9 mouse cellular contexts compared by ENCODE assay signal in the genomic region with DNA sequence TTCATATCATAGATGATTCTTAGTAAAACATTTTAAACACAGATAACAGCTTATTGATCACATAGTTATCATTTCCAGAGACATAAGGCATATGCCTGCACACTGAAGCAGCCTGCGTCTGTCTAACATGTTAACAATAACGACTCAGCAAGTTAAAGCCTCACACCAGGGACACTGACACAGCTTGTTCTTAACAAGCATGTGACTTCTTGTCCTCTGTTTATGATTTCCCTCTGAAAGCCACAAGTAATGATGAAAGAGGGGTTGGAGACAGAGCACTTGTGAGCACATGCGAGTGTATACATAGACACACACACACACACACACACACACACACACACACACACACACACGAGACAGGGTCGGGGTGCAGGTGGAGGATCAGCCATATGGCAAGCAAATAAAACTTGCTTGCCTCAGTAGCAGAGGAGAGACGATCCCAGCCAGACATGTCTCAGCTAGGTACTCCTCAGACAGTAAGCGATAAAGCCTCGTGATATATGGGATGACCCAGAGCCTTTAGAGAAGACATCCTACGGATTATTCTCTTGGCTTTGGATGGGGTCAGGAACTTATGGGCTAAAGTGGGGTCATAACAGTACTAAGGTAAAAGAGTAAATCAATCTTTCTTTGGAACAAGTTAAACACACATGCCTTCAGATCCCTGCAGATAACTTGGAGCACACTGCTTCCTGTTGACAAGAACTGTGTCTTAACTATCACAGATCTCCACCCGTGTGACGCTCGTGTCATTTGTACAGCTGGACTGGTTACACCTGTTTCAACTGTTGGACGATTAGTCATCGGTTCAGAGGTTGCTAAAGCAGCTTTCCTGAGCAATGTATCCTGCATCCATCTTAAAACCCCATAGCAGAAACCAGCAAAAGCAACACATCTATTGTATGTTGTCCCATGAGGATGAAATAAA. TPM values are rescaled to one million over a fixed set of nuclear protein-coding genes. Genes with fewer than 3 reads are reported as not detected.
DNase-seq lines count a peak whose midpoint lies in the region; ATAC-seq and TF ChIP-seq lines count a peak whose summit lies in the region.
"Had no signal": no experiment of that assay in that cellular context is flagged by ENCODE, and none has a peak within 500 bp of the region (broad histone marks: within the 10 kb centered on the region; RNA-seq: fewer than 3 reads in every experiment).

No protein-coding gene starts in this region.

- H3K9ac ChIP-seq in intestine, embryonic 16.5 days (ENCODE audit: low read depth, low read length), result no peak overlapping the region

- H3K4me3 ChIP-seq in thymus, adult 2 months (ENCODE audit: control insufficient read depth, insufficient read depth, low read length), result no peak overlapping the region
- no peak overlapping the region for H3K4me3 ChIP-seq in intestine, embryonic 16.5 days (ENCODE audit: low read length)
- H3K4me3 ChIP-seq in olfactory bulb, adult 2 months (ENCODE audit: insufficient read depth, low read depth, low read length), result no peak overlapping the region
- no peak overlapping the region for H3K4me3 ChIP-seq in layer of hippocampus, adult 2 months
- H3K4me3 ChIP-seq: heart, adult 2 months had no signal

- H3K36me3 ChIP-seq in thymus, adult 2 months (ENCODE audit: control insufficient read depth, insufficient read depth, low read length), result no peaks in the 10 kb centered on the region
- no peaks in the 10 kb centered on the region for H3K36me3 ChIP-seq in intestine, embryonic 16.5 days (ENCODE audit: control insufficient read depth, insufficient read depth, low read length)

- H3K4me2 ChIP-seq in intestine, embryonic 16.5 days (ENCODE audit: low read depth, low read length), result no peak overlapping the region

- no peak for TF ChIP-seq CTCF in thymus, adult 2 months (IDR thresholded peaks at IDR 0.05; ENCODE audit: borderline replicate concordance, control insufficient read depth, extremely low read depth, insufficient read depth, low read length, poor library complexity)
- no peak for TF ChIP-seq CTCF in olfactory bulb, adult 2 months (IDR thresholded peaks at IDR 0.05; ENCODE audit: insufficient read depth, low read depth, low read length)
- no peak for TF ChIP-seq CTCF in layer of hippocampus, adult 2 months (conservative IDR thresholded peaks at IDR 0.05)

- H3K27ac ChIP-seq in thymus, adult 2 months (ENCODE audit: control insufficient read depth, insufficient read depth, low read length), result no peak overlapping the region
- peak overlapping the region; percentile 0; the same call in 1 of the 2 replicates for H3K27ac ChIP-seq in intestine, embryonic 16.5 days (ENCODE audit: low read length)
- H3K27ac ChIP-seq in olfactory bulb, adult 2 months (ENCODE audit: insufficient read depth, low read depth, low read length), result peak overlapping the region; percentile 21; the same call in 1 of the 2 replicates
- no peak overlapping the region for H3K27ac ChIP-seq in layer of hippocampus, adult 2 months
- H3K27ac ChIP-seq: heart, adult 2 months had no signal

- 27% methylated on average over 14 of the region's 14 CpGs for WGBS in thymus, adult 2 months
- WGBS in intestine, embryonic 16.5 days, result 28% methylated on average over 14 of the region's 14 CpGs
- WGBS in olfactory bulb, adult 2 months, result 85% methylated on average over 14 of the region's 14 CpGs

- ATAC-seq in intestine, embryonic 16.5 days, result peak; percentile 88

- H3K9me3 ChIP-seq in intestine, embryonic 16.5 days (ENCODE audit: control insufficient read depth, low read length), result no peaks in the 10 kb centered on the region

- no peak for TF ChIP-seq POLR2A in thymus, adult 2 months (IDR thresholded peaks at IDR 0.05; ENCODE audit: control insufficient read depth, extremely low read depth, insufficient read depth, low read length, poor library complexity)
- TF ChIP-seq POLR2A in olfactory bulb, adult 2 months (IDR thresholded peaks at IDR 0.05; ENCODE audit: insufficient read depth, low read depth, low read length), result no peak

- DNase-seq in thymus, postnatal 0 days (ENCODE audit: low spot score), result peak; percentile 60
- DNase-seq in thymus, adult 2 months, result no peak
- peak; percentile 55 for DNase-seq in fat pad, adult 2 months (ENCODE audit: extremely low read depth, low read depth, low spot score)
- DNase-seq in layer of hippocampus, adult 2 months (ENCODE audit: low spot score in 2 of 2), result no peak
- no peak for DNase-seq in right cerebral cortex, postnatal 25 days
- DNase-seq in heart, postnatal 4 days, result no peak

- peaks cover 37% of the 10 kb centered on the region for H3K4me1 ChIP-seq in thymus, adult 2 months (replicated peaks; ENCODE audit: control insufficient read depth, insufficient read depth, low read length)
- H3K4me1 ChIP-seq in intestine, embryonic 16.5 days (ENCODE audit: control insufficient read depth, insufficient read depth, low read length), result peaks cover 7% of the 10 kb centered on the region
- peaks cover 24% of the 10 kb centered on the region for H3K4me1 ChIP-seq in olfactory bulb, adult 2 months (ENCODE audit: control insufficient read depth, insufficient read depth, low read length)

- H3K27me3 ChIP-seq in thymus, adult 2 months (ENCODE audit: control insufficient read depth, insufficient read depth, low read length), result no peaks in the 10 kb centered on the region
- no peaks in the 10 kb centered on the region for H3K27me3 ChIP-seq in intestine, embryonic 16.5 days (replicated peaks; ENCODE audit: control insufficient read depth, insufficient read depth, low read length)

RNA-seq across cellular contexts. Expression of a gene that starts 51.4 kb away (rescaled TPM):
- 109 and 131 TPM in 2 replicates for polyA plus RNA-seq in thymus, postnatal 0 days (2015; fragmentation: Nextera tagmentation; extraction: Ambion mirVana)
- 25.2 and 28.9 TPM in 2 replicates for polyA plus RNA-seq in thymus, adult 2 months (2012; rRNA removed)
- polyA plus RNA-seq in intestine, embryonic 16.5 days (2015; fragmentation: Nextera tagmentation; extraction: Ambion mirVana), result 24.1 and 30.6 TPM in 2 replicates
- not detected in 2 replicates for polyA plus RNA-seq in olfactory bulb, adult 2 months (2012; ENCODE audit: insufficient read depth, insufficient read length, low replicate concordance, missing spikeins)
- 10 to 100 TPM; 70.9 to 80.5 TPM for total RNA-seq in layer of hippocampus, adult 2 months (2021)
- total RNA-seq in heart, postnatal 4 days (2021), result 10 to 100 TPM; 32.3 to 39.3 TPM

Comparison
In these comparisons a context has a peak if more than half of its experiments do, and no peak if none do; other contexts are left out.
1. DNase-seq: peak in thymus, postnatal 0 days (single experiment) and fat pad, adult 2 months (single experiment); none in thymus, adult 2 months (single experiment), layer of hippocampus, adult 2 months (0 of 2), right cerebral cortex, postnatal 25 days (single experiment) and heart, postnatal 4 days (single experiment).
2. H3K27ac ChIP-seq: peak in intestine, embryonic 16.5 days (single experiment) and olfactory bulb, adult 2 months (single experiment); none in thymus, adult 2 months (single experiment) and layer of hippocampus, adult 2 months (single experiment).